Mouse (Mus musculus) heart, embryonic 13.5 days (tissue): ENCODE measurements around the gene Lyzl4. TPM values are rescaled to one million over a fixed set of nuclear protein-coding genes. Genes with fewer than 3 reads are reported as not detected.

ENCODE experiments used
- ATAC-seq: fragments of 200-750 bp; cut with Nextera tagmentation; 2 replicates; pipeline ENCODE4 v1.8.0; 2017; ENCODE audit warnings: moderate TSS enrichment; ENCODE audit not compliant: insufficient number of reproducible peaks, low FRiP score, low TSS enrichment; ENCODE audit errors: extremely low read depth
- H3K27ac ChIP-seq: fragments of 300-500 bp; sonication (generic); replicated peaks from 2 replicates; pipeline ENCODE4 v1.5.1; 2015; ENCODE audit warnings: moderate library complexity, mild to moderate bottlenecking, inconsistent platforms
- H3K27me3 ChIP-seq: fragments of 300-500 bp; sonication (generic); replicated peaks from 2 replicates; pipeline ENCODE4 v1.6.1; 2015; ENCODE audit warnings: mild to moderate bottlenecking, inconsistent platforms
- H3K36me3 ChIP-seq: fragments of 300-500 bp; sonication (generic); 2 replicates; pipeline ENCODE4 v1.6.1; 2015; ENCODE audit warnings: mild to moderate bottlenecking, inconsistent platforms
- H3K4me1 ChIP-seq: fragments of 300-500 bp; sonication (generic); 2 replicates; pipeline ENCODE4 v1.6.1; 2015; ENCODE audit warnings: inconsistent platforms
- H3K4me2 ChIP-seq: fragments of 300-500 bp; sonication (generic); 2 replicates; pipeline ENCODE4 v1.6.1; 2015; ENCODE audit warnings: inconsistent platforms, mild to moderate bottlenecking, moderate library complexity
- H3K4me3 ChIP-seq: fragments of 300-500 bp; sonication (generic); 2 replicates; pipeline ENCODE4 v1.5.1; 2015; ENCODE audit warnings: moderate library complexity, mild to moderate bottlenecking, inconsistent platforms
- H3K9ac ChIP-seq: fragments of 300-500 bp; sonication (generic); 2 replicates; pipeline ENCODE4 v1.6.1; 2015; ENCODE audit warnings: inconsistent platforms, mild to moderate bottlenecking, moderate library complexity
- H3K9me3 ChIP-seq: fragments of 300-500 bp; sonication (generic); 2 replicates; pipeline ENCODE4 v1.6.1; 2016; ENCODE audit warnings: inconsistent platforms
- WGBS: fragments of 180-500 bp; shearing (Covaris S2); methylation state at CpG from one replicate; pipeline ENCODE4 v1.1.7; 2015; ENCODE audit warnings: mixed read lengths; 5-methylcytosine and 5-hydroxymethylcytosine counted together
- polyA plus RNA-seq: library from polyadenylated mRNA; unstranded; fragments of >200 nt; fragmentation: Nextera tagmentation; extraction: Ambion mirVana; gene quantifications from 2 replicates; pipeline ENCODE4 v1.2.1, GENCODE M21; 2015

Lyzl4 gene
- polyA plus RNA-seq, 1 experiment from 2014 or later, result not detected

GRCm38 (mm10) chr9:121647026-121647425, 5.1 kb upstream of the Lyzl4 start:
- Histone ChIP-seq H3K9me3 (no peaks in the 10 kb centered on the region), H3K36me3 (no peaks in the 10 kb centered on the region), H3K27ac (no peak overlapping the region), H3K4me1 (peaks cover 15% of the 10 kb centered on the region), H3K4me2 (no peak overlapping the region), H3K27me3 (peaks cover 52% of the 10 kb centered on the region), H3K9ac (no peak overlapping the region), H3K4me3 (no peak overlapping the region)
- 48% methylated on average over 7 of the region's 7 CpGs for WGBS
- no peak for ATAC-seq

DNA sequence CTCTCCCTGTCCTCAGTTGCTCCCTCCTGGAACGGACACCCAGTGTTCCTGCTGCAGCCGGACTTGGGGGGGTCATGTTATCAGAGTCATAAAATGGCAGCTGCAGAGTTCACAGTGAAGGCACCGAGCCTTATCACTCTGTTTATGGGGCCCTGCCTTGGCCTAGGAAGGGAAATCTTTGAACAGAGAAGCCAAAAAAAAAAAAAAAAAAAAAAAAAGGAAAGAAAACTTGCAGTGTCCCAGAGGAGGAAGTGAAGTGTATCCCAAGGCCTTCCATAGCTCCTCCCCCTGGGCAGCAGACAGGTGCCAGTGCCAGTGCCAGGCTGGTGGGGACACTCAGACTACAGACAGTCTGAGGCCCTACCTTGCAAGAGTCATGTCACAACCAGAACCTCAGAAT, 3.0 kb upstream of the Lyzl4 start:
- Histone ChIP-seq H3K9me3 (no peaks in the 10 kb centered on the region), H3K4me2 (no peak overlapping the region), H3K27me3 (peaks cover 74% of the 10 kb centered on the region), H3K9ac (no peak overlapping the region), H3K27ac (no peak overlapping the region), H3K4me1 (peaks cover 23% of the 10 kb centered on the region), H3K4me3 (no peak overlapping the region), H3K36me3 (no peaks in the 10 kb centered on the region)
- no peak for ATAC-seq
- 35% methylated on average over 3 of the region's 3 CpGs for WGBS

DNA sequence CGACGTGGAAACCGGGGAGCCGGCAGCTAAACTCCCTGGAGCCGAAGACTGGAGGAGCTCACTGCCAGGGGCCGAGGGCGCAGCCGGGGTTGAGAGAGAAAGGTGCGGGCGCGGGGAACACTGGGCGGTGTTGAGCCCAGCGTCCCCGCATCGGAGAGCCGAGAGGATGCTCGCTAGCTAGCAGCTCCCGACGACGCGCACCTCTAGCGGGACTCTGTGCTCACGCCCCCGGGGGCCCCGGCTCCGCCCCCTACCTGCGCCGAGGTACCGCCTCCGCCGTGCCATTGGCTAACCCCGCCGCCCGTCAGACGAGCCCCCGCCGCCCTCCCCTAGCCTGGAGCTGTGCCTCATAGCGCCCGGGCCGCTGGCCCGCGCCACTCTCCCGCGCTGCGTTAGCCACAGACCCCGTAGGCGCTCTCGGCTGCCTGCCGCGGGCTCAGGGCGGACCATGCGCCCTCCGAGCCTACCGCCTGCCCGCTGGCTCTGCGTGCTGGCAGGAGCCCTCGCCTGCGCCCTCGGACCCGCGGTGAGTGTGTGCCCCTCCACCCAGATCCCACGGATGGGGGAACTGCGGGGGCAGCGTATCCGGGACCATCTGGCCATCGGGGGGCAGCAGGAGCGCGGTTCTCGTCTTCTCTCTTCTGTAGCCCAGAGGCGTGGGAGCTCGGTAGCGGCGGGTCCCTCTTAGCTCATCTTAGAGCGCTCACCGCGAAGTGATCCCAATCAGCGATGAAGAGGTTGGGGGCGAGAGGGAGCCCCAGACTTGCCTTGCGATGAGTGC, 695 bp upstream of the Lyzl4 start, which contains the start of gene Vipr1:
Gene Vipr1, plus strand, starts transcription at position 316 of the 781 bp plus-strand sequence.
- ATAC-seq, result no peak
- no peaks in the 10 kb centered on the region for H3K9me3 ChIP-seq
- no peaks in the 10 kb centered on the region for H3K36me3 ChIP-seq
- no peak within 1 kb of the TSS for H3K27ac ChIP-seq
- H3K9ac ChIP-seq, result peak within 1 kb of the TSS; percentile 77
- peak within 1 kb of the TSS; percentile 59 for H3K4me3 ChIP-seq
- H3K27me3 ChIP-seq, result peaks cover 96% of the 10 kb centered on the region
- WGBS, result under 1% methylated on average over 61 of the region's 79 CpGs
- peak within 1 kb of the TSS; percentile 95 for H3K4me2 ChIP-seq
- H3K4me1 ChIP-seq, result peaks cover 23% of the 10 kb centered on the region

DNA sequence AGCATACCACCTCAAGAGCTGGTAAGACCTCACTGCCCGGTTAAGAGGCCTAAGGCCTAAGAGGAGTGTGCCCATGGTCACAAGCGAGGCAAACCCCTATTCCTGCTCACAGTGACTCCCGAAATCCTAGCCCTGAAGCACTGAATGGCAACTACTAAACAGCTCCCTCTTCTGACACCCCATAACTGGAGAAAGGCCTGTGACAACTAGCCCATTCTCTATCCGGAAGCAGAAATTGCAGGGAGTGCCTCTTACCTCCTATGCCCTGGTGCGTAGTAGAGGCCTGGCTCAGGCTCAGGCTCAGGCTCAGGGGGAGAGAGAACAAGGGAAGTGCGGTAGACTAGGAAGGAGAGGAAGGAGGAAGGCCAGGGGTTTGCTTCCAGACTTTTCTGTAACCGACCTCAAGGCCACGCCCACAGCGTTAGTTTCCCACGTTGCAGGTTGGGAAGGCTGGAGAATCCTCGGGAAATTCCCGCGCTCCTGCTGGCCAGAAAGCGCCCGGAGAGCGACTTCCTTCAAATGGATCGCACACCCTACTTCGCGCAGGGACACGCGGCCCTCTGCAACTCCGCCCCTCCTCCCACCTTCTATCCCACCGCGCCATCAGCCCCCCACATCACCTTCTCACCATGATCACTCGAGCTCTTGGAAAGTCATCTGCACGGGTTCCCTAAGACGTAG, 521 bp downstream of the Lyzl4 start:
- ATAC-seq, result no peak
- Histone ChIP-seq H3K36me3 (no peaks in the 10 kb centered on the region), H3K27me3 (peaks cover 94% of the 10 kb centered on the region), H3K4me2 (peak overlapping the region; percentile 95), H3K27ac (no peak overlapping the region), H3K4me3 (peak overlapping the region; percentile 59), H3K4me1 (peaks cover 23% of the 10 kb centered on the region), H3K9ac (peak overlapping the region; percentile 71), H3K9me3 (no peaks in the 10 kb centered on the region)
- 13% methylated on average over 27 of the region's 27 CpGs for WGBS

GRCm38 (mm10) chr9:121639790-121640189, 2.1 kb downstream of the Lyzl4 start:
- WGBS, result 39% methylated on average over 16 of the region's 16 CpGs
- H3K9ac ChIP-seq, result no peak overlapping the region
- H3K27ac ChIP-seq, result no peak overlapping the region
- no peak for ATAC-seq
- peaks cover 93% of the 10 kb centered on the region for H3K27me3 ChIP-seq
- no peak overlapping the region for H3K4me2 ChIP-seq
- H3K9me3 ChIP-seq, result no peaks in the 10 kb centered on the region
- no peak overlapping the region for H3K4me3 ChIP-seq
- peaks cover 23% of the 10 kb centered on the region for H3K4me1 ChIP-seq
- H3K36me3 ChIP-seq, result no peaks in the 10 kb centered on the region

DNA sequence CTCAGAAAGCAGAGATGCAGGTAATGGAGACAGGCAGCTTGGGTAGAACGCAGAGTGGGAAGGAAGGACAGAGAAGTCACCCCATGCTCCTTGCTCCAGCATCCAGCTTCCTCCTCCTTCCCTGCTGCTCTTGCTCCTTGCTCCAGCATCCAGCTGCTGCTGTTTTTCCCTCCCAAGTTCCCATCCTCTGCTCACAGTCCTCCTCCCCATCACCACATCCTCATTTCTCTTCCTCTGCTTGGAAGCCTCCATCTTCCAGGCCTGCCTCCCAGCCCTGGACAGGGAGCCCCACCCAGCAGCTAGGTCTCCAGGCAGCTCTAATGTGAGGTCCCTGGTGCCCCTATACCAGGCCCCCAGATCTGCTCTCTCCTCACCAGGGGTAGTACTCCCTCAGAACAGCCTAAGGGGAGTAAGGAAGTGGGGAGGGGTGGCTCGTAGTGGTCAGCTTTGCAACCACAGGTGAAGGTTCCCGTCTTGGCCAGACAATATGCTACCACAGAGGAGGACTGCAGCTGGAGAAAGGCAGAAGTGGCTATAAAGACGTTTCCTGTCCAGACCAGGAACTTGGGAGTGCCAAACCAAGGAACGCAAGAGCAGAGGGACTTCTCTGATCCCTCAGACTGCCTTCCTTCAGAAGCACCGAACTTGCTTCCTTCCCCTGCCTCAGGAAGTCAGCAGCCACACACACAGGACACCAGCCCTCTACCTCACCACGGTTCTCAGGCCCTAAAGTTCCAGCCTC, 5.9 kb downstream of the Lyzl4 start:
- H3K27me3 ChIP-seq, result peaks cover 63% of the 10 kb centered on the region
- no peak overlapping the region for H3K4me3 ChIP-seq
- H3K9me3 ChIP-seq, result no peaks in the 10 kb centered on the region
- no peak overlapping the region for H3K9ac ChIP-seq
- no peaks in the 10 kb centered on the region for H3K36me3 ChIP-seq
- H3K4me1 ChIP-seq, result peaks cover 11% of the 10 kb centered on the region
- no peak for ATAC-seq
- H3K27ac ChIP-seq, result no peak overlapping the region
- WGBS, result 48% methylated on average over 7 of the region's 7 CpGs
- H3K4me2 ChIP-seq, result no peak overlapping the region

GRCm38 (mm10) chr9:121633306-121633705, 8.6 kb downstream of the Lyzl4 start:
- Histone ChIP-seq H3K9ac (no peak overlapping the region), H3K27me3 (peaks cover 36% of the 10 kb centered on the region), H3K27ac (no peak overlapping the region), H3K4me1 (peaks cover 11% of the 10 kb centered on the region), H3K36me3 (no peaks in the 10 kb centered on the region), H3K4me3 (no peak overlapping the region), H3K4me2 (no peak overlapping the region), H3K9me3 (no peaks in the 10 kb centered on the region)
- WGBS, result 68% methylated on average over 6 of the region's 6 CpGs
- ATAC-seq, result no peak

DNA sequence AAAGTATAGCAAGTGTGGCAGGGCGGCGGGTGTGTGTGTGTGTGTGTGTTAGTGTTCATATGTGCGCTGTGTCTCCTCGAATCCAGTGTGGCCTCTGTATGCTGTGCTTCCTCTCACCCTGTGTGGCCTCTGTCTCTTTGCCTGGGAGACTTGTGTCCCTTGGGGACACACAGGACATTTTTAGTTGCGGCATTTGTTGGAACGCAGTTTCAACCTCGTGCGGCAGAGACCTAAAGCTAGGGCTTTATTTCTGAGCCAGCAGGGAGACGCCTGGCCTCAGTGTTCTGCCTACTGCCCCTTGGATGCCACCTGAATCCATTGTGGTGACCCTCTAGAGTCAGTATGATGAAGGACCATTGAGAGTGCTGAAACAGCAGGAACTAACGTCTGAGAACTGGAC, 9.0 kb downstream of the Lyzl4 start:
- 84% methylated on average over 10 of the region's 10 CpGs for WGBS
- Histone ChIP-seq H3K9ac (no peak overlapping the region), H3K4me2 (no peak overlapping the region), H3K4me1 (peaks cover 11% of the 10 kb centered on the region), H3K4me3 (no peak overlapping the region), H3K27ac (no peak overlapping the region), H3K36me3 (no peaks in the 10 kb centered on the region), H3K27me3 (peaks cover 32% of the 10 kb centered on the region), H3K9me3 (no peaks in the 10 kb centered on the region)
- no peak for ATAC-seq

DNA sequence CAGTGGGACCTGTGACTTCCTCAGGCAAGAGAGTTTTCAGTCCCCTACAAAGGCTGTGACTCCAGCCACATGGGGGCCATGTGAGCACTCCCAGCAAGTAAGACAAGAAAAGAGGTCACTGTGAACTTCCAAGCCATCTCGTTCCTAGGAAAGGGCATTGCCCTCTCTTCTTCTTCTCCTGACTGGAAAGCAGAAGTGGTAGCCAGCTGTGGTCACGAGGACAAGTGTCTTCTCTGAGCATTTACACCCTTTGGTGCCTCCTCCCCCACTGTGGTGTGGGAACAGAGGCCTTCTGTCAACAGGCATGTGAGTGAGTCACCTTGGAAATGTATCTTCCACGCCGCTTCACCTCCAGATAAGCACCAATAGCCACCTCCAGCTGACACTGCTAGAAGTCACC, 9.9 kb downstream of the Lyzl4 start:
- Histone ChIP-seq H3K4me1 (peaks cover 11% of the 10 kb centered on the region), H3K36me3 (no peaks in the 10 kb centered on the region), H3K9me3 (no peaks in the 10 kb centered on the region), H3K27me3 (peaks cover 27% of the 10 kb centered on the region), H3K27ac (no peak overlapping the region), H3K4me2 (no peak overlapping the region), H3K4me3 (no peak overlapping the region), H3K9ac (no peak overlapping the region)
- ATAC-seq, result no peak
- WGBS, result 30% methylated on average over 4 of the region's 4 CpGs

DNA sequence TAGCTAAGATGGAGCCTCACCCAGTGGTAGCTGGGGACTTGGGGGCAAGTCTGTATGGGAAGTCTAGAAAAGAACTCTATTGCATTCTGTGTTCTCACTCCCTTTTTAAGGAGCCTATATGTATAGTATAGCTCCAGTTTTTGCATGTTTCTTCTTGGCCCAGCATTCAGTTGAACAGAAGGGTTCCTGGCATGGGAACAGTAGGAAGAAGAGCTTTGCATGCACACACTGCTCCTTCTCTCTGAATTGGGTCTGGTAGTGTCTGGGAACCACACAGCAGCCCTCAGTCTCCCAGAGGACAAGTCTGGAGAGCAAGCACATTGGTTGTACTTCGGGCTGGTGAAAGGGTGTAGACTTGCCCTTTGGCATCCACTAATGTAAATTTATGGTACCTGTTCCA, 11.3 kb downstream of the Lyzl4 start:
- 78% methylated on average over 1 of the region's 1 CpGs for WGBS
- ATAC-seq, result no peak
- no peak overlapping the region for H3K4me2 ChIP-seq
- H3K4me1 ChIP-seq, result peaks cover 11% of the 10 kb centered on the region
- no peaks in the 10 kb centered on the region for H3K9me3 ChIP-seq
- H3K27ac ChIP-seq, result no peak overlapping the region
- peaks cover 14% of the 10 kb centered on the region for H3K27me3 ChIP-seq
- no peak overlapping the region for H3K9ac ChIP-seq
- no peak overlapping the region for H3K4me3 ChIP-seq
- H3K36me3 ChIP-seq, result no peaks in the 10 kb centered on the region

GRCm38 (mm10) chr9:121624920-121625319, 17.0 kb downstream of the Lyzl4 start:
- no peak overlapping the region for H3K4me2 ChIP-seq
- WGBS, result 81% methylated on average over 2 of the region's 2 CpGs

More at GRCm38 (mm10) chr9:121624920-121625319, 17.0 kb downstream of the Lyzl4 start:
- no peaks in the 10 kb centered on the region for H3K9me3 ChIP-seq
- H3K36me3 ChIP-seq, result no peaks in the 10 kb centered on the region
- H3K27ac ChIP-seq, result no peak overlapping the region
- H3K27me3 ChIP-seq, result peaks cover 2% of the 10 kb centered on the region; the same call in 1 of the 2 replicates
- H3K9ac ChIP-seq, result no peak overlapping the region
- H3K4me3 ChIP-seq, result no peak overlapping the region
- ATAC-seq, result no peak
- H3K4me1 ChIP-seq, result peaks cover 10% of the 10 kb centered on the region; the same call in 1 of the 2 replicates
